Mouse (Mus musculus) adrenal gland, adult 2 months (tissue): Measurements from ENCODE around the gene Pisd. TPM values are rescaled to one million over a fixed set of nuclear protein-coding genes. Genes with fewer than 3 reads are reported as not detected.
"Not testable (repeated sequence)": the region's sequence is repeated elsewhere in the genome, so short reads cannot be mapped to it uniquely, and the experiment has no call there.

ENCODE experiments used
- DNase-seq: peaks from one replicate; pipeline ENCODE4 v3.0.0; 2021
- long read RNA-seq: library from polyadenylated mRNA; stranded (forward); transcript quantifications from one replicate; pipeline ENCODE4 v2.0.0, GENCODE M21; 2021
- polyA plus RNA-seq: library from polyadenylated mRNA; depleted of rRNA; stranded (reverse); fragments of >200 nt; gene quantifications from 2 replicates; pipeline ENCODE4 v1.2.3, GENCODE M21; 2012; rRNA removed
- total RNA-seq, 2 experiments: library from RNA; stranded (reverse); gene quantifications; 2 replicates each; pipeline ENCODE4 v1.2.3; 2021

The Pisd gene
- total RNA-seq (10 to 100 TPM; 55.1 to 64.3 TPM), polyA plus RNA-seq (64.6 and 72.8 TPM in 2 replicates)
- long read RNA-seq, transcript Pisd-201 (8 exons, 2,183 nt): major isoform, 103 of 177 reads
- long read RNA-seq, partial matches to known transcripts: 3 of 177 reads
- long read RNA-seq, other reads (novel, unspliced or antisense): 68 of 177 reads

- DNase-seq: peak; percentile 97
Observed at GRCm38 (mm10) chr5:32785313-32785915, at the start of gene Pisd. Gene Pisd, minus strand, starts transcription at chr5:32785646.

DNA sequence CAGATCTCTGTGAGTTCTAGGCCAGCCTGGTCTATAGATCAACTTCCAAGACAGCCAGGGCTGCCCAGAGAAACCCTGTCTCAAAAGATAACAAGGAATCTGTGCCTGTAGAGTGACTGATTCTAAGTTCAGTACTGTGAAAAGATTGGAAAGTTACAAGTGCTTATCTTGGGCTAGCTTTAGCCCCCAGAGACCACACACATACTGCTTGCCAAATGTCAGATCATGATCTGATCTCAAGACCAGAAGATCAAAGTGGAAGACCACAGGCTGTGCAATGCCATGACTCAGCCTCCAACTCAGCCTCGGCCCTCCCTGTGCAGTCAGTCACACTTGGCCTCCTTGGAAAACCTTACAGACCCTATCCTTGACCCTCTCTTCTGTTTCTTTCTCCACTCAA, 49.1 kb upstream of the Pisd start:
- DNase-seq: peak; percentile 67

DNA sequence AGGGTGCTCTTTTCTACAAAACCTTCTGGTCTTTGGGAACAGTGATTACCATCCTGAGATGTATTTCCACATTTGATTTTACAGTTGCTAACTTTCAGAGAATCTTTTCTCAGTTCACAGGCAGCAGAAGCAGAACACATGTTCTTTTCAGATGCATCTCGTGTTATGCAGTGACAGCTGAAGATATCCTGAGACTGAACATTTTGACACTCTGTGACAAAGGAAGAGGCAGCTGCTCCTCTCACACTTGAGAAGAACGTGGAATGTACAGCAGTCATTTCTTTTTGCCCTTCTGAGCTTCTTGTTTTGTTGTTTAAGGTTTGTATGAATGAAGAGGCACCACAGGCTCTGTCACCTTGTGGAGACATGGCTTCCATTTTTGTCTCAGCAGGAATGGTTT, 44.6 kb upstream of the Pisd start:
- no peak for DNase-seq

GRCm38 (mm10) chr5:32828766-32829165, 43.3 kb upstream of the Pisd start:
- DNase-seq: not testable (repeated sequence)

GRCm38 (mm10) chr5:32827009-32827408, 41.6 kb upstream of the Pisd start, which contains the start of gene Gm20671:
Gene Gm20671, minus strand, starts transcription at chr5:32827109.
- DNase-seq: peak; percentile 45

- DNase-seq: no peak
Observed at GRCm38 (mm10) chr5:32820471-32820870, 35.0 kb upstream of the Pisd start.

DNA sequence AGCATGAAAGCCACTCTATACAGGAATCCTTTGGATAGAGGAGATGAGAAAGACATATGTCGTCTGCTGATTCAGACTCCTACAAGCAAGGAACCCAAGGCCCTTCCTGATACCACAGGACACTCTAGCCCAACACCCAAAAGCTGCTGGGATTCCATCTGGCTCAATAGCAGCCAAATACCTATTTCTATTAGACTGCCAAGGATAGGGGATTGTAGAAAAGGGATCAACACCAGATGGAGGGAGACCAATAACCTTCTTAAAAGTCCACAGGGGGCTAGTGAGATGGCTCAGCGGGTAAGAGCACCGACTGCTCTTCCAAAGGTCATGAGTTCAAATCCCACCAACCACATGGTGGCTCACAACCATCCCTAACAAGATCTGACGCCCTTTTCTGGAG, 29.9 kb upstream of the Pisd start:
- DNase-seq: no peak

DNA sequence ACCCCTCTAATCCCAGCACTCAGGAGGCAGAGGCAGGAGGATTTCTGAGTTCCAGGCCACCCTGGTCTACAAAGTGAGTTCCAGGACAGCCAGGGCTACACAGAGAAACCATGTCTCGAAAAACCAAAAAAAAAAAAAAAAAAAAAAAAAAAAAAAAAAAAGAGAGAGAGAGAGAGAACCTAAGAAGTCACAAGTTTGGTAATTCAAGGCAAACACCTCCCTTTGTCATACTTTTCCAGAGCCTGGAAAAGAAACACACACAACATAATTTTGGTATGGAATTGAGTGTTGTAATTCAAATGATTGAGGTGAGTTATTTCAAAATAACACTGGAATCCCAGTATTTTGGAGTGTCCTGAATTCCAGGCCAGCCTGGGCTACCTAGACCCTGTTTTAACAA, 1.0 kb upstream of the Pisd start:
- DNase-seq: not testable (repeated sequence)

GRCm38 (mm10) chr5:32784726-32785125, 720 bp downstream of the Pisd start:
- no peak for DNase-seq

GRCm38 (mm10) chr5:32781596-32781995, 3.9 kb downstream of the Pisd start:
- DNase-seq: no peak

DNA sequence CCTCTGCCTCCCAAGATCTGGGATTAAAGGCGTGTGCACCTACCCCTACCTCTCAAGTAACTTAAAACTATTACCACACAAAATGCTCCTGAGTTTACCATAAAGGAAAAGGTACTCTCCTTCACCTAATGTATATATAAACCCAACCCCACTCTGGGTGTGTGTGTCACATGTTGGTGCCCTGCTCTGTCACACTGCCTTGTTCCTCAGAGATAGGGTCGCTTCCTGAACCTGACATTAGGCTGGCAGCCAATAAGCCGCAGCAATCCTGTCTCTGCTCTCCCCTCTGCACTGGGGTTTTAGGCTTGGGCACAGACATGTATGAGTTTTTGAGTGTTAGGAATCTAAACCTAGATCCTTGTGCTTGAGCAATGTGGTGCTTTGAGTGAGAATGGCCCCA, 7.3 kb downstream of the Pisd start:
- DNase-seq: no peak

GRCm38 (mm10) chr5:32772361-32772760, 13.1 kb downstream of the Pisd start:
- DNase-seq: no peak

GRCm38 (mm10) chr5:32767636-32768373, 17.6 kb downstream of the Pisd start:
- DNase-seq: no peak

DNA sequence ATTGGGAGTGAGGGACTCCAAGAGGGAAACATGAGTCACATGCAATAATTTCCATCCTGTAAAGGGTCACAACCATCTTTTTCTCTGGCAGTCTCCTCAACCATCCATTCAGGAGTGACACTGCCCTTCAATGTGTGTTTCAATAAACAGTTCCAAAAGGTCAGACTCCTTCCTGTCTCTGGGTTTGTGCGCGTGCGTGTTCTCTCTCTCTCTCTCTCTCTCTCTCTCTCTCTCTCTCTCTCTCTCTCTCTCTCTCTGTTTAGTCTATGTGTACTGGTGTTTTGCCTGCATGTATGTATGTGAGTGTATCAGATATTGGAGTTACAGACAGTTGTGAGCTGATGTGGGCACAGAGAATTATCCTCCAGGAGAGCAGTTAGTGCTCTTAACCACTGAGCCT, 18.4 kb downstream of the Pisd start:
- no peak for DNase-seq

- no peak for DNase-seq
Observed at GRCm38 (mm10) chr5:32761566-32762140, 23.8 kb downstream of the Pisd start.

- no peak for DNase-seq
Observed at GRCm38 (mm10) chr5:32760787-32761186, 24.7 kb downstream of the Pisd start.

- not testable (repeated sequence) for DNase-seq
Observed at GRCm38 (mm10) chr5:32760352-32760751, 25.1 kb downstream of the Pisd start.

- no peak for DNase-seq
Observed at GRCm38 (mm10) chr5:32759662-32760061, 25.8 kb downstream of the Pisd start.

DNA sequence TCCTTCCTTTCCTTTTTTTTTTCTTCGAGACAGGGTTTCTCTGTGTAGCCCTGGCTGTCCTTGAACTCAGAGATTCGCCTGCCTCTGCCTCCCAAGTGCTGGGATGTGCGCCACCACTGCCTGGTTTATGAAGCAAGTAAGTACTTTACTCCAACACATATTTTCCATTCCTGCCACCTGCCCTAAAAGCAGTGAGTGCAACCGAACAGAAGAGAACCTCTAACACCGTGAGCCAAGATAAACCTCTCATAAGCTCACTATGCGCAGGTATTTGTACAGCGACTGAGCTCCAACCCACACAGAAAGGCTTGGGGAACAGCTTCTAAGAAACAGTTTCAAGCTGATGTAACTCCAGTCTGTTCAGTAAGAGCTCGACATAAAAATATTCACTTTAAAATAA, 29.3 kb downstream of the Pisd start:
- no peak for DNase-seq

DNA sequence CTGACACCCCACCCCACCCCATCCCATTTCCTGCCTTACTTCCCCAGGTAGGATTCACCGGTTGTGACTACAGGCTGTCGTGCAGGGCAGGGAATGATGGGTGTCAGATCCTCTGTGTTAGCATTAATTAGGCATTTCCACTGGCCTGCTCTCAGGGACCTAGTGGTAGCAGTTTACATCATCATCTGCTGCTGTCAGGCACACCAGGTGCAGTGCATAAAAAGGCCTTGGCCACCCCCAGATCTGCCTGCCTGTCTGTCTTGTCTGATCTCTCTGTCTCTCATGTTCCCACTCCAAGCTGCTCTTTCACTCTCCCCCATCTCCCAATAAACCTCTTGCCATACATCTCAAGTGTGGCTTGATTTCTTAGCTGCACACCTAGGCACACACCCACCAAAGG, 33.7 kb downstream of the Pisd start:
- no peak for DNase-seq

DNA sequence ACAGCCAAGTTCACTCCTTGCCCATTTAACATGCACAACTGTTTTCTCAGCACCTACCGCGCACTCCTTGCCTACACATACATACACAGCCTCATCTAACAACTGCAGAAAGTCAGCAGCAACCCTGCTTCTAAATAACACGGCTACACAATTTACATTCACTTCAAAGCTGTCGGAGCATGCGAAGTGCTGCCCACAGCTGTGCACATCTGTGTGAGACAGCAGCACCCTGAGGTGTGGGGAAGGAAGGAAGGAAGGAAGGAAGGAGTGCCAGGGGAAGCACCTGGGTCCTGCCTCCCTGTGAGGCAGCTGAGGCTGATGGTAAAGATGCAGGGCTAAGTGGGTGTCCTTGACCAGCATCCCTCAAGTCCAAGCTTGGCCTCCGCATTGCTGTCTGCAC, 36.5 kb downstream of the Pisd start:
- no peak for DNase-seq

- peak; percentile 53 for DNase-seq
Observed at GRCm38 (mm10) chr5:32747650-32748375, 37.6 kb downstream of the Pisd start.
